Mouse (Mus musculus): ENCODE measurements around the gene Gm17949. TPM values are rescaled to one million over a fixed set of nuclear protein-coding genes. Genes with fewer than 3 reads are reported as not detected.

Gm17949 gene
- total RNA-seq, 1 experiment from 2014 or later, result not detected

DNA sequence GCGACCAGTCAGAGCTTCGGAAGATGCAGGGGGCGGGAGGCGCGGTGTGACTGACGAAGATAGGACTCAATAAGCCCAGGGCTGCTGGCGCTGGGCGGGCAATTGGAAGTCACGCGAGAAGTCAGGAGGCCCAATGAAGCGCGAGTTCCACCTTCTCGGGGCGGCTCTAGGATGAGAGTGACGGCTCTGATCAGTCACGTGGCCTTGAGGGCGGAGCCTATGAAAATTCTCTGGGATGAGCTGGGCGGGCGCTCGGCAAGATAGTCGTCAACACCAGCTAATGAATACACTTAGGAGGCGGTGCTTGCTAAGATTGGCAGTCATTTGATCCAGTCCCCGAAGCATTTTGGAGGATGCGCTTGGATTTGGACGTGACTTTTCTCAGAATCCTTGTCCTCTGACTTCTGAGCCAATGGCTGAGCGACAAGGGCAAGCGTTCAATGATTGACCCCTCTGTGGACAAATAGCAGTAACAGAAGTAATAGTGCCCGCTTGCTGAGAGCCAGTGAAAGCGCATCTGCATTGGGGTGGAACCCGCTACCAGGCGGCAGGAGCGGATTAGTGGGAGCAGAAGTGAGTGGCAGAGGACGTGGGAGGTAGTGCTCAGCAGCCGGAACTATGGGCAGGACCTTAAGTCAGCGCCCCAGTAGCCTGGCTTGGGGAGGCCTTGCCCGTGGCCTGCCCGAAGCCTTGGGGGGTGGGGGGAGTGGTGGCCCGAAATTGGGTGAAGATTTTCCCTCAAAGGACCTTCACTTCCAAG lies 20.6 kb downstream of the Gm17949 start:
- peak; percentile 85 for ATAC-seq (replicated peaks; ENCODE audit: low read depth, poor library complexity, severe bottlenecking)

DNA sequence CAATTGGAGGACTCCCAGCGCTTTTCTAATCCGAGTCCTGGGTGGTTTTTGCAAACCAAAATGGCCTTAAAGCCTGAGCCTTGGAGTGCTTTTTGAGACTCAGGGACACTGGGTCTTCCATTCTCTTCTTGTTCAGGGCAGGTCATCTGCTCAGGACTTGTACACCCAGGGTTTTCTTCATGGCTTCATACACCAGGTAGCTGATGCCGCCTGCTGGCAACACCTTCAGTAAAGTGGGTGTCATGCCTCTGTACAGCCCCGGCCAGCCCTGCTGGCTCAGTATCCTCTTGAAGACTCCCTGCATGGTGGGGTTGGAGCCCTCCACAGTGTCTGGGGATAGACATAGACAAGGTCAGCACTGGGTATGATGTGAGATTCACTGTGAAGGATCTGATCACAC lies 21.6 kb downstream of the Gm17949 start:
- ATAC-seq (replicated peaks; ENCODE audit: low read depth, poor library complexity, severe bottlenecking), result no peak

DNA sequence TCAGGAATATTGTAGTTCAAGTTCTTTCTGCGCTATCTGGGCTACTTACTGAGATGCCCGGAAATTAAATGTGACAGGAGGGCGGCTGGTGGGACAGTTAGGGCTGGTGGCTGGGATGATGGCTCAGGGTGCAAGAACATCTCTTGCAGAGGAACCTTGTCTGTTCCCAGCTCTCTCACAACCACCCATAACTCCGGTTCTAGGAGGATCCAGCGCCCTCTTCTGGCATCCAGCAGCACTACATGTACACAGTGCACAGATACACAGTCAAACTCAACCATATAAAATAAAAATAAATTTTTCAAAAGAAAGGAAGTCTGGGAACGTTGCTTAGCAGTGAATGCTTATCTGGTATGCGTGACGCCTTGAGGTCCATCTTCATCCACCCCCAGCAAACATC lies 27.7 kb downstream of the Gm17949 start:
- ATAC-seq (replicated peaks; ENCODE audit: low read depth, poor library complexity, severe bottlenecking), result peak; percentile 28

DNA sequence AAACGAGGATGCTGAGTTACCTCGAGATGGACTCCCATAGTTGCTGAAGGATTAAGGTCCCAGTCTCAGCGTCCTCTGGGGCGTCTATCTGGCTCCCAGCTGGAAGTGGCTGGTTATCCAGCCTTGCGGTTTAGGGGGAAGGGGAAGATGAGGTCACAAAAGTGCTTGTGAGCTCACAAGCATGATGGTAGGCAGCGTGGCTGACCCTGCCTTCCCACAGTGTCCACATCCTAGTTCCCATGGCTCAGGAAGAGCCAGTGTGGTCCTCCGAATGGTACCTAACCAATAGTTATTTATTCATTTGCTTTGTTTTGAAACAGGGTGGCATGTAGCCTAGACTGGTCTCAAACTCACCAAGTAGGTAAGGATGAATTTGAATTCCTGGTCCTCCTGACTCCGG lies 30.3 kb downstream of the Gm17949 start, which contains the start of gene Slc25a41:
Gene Slc25a41, minus strand, starts transcription at position 101 of the 400 bp plus-strand sequence.
- no peak for ATAC-seq (replicated peaks; ENCODE audit: low read depth, poor library complexity, severe bottlenecking)

DNA sequence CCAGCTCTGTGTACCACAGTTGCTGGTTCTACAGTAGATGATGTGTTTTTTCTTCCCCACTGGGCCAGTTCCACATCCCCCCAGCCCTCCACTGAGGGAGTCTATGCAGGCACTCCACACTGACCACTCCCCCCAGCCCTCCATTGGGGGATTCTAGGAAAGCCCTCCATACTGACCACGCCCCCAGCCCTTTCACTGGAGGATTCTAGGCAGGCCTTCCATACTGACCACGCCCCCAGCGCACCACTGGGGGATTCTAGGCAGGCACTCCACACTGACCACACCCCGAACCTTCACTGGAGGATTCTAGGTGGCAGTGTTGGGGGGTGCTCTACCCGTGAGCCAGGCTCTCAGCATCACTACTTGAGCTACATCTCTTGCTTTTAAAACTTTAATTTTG lies 36.1 kb downstream of the Gm17949 start:
- ATAC-seq (replicated peaks; ENCODE audit: low read depth, poor library complexity, severe bottlenecking), result 0 out of 2 replicates have a peak, but pooled peaks have one; percentile 12

DNA sequence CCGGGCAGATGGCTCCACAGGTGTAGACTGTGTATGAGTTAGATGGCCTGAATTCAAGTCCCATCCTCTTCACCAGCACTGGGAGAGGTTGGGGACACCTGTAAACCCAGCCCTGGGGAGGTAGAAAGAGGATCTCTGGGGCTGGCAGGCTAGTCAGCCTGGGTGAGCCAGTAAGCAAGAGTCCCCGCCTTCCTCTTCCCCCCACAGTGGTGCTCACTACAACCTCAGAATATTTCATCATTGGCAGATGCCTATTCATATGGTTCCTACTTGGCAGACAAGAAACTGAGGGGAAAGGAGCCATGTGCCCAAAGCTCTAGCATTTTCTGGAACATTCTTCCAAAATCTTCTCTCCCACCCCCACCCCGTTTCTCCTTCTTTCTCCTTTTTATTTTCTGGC lies 37.5 kb downstream of the Gm17949 start:
- ATAC-seq (replicated peaks; ENCODE audit: low read depth, poor library complexity, severe bottlenecking), result peak; percentile 41; the same call in 1 of the 2 replicates

DNA sequence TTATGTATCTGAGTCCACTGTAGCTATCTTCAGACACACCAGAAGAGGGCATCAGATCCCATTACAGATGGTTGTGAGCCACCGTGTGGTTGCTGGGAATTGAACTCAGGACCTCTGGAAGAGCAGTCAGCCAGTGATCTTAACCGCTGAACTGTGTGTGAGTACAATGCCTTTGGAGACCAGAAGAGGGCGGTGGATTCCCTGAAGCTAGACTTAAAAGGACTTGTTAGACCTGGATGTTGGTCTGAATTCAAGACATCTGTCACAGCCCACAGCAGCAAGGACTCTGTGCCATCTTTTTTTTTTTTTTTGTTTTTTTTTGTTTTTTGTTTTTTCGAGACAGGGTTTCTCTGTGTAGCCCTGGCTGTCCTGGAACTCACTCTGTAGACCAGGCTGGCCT lies 40.4 kb downstream of the Gm17949 start:
- peak; percentile 80 for ATAC-seq (replicated peaks; ENCODE audit: low read depth, poor library complexity, severe bottlenecking)

DNA sequence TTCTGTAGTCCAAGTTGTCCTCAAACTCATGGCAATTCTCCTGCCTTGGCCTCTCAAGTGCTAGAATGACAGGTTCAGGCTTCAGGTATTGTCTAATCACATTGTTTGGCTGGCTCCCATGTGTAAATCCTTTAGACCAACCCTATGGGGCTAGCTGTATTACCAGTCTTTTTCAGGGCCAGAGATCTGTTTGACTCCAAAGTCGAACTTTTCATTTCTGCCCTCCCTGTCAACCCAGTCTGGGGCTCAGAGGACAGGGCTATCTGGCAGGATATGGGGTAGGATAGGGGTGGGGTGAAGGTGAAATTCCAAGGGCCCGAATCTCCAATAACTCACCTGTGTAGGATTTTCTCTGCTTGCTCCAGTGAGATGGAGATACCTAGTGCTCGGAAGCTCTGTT lies 45.0 kb downstream of the Gm17949 start:
- ATAC-seq (replicated peaks; ENCODE audit: low read depth, poor library complexity, severe bottlenecking), result no peak

DNA sequence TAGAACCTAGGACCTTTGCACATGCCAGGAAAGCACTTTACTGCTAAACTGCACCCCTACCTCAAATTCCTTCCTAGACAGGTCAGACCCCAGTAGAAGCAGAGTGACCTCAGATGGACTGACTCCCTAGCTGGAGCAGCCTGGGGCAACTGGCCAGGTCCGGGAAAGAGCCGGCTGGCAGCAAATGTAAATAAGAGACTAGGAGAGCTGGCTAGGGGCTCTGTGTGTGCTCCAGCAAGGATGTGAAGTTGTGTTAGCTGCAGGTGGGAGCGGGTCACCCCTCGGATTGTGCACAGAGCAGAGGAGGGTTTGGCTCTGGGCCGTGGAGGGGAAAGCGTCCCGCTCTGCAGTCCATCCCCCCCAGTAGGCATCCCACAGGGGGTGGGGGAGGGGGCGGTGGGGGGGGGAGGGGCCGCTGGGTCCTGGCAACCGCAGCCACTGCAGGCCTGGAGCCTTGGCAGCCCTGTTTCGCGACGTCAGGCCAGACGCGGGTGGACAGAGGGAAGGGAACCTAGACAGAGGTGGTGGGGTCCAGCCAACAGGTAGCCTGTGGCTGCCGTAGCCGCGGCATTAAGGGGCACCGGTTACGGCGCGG lies 47.7 kb downstream of the Gm17949 start, which contains the start of gene Crb3:
Gene Crb3, plus strand, starts transcription at position 215 of the 595 bp plus-strand sequence.
- no peak for ATAC-seq (replicated peaks; ENCODE audit: low read depth, poor library complexity, severe bottlenecking)

DNA sequence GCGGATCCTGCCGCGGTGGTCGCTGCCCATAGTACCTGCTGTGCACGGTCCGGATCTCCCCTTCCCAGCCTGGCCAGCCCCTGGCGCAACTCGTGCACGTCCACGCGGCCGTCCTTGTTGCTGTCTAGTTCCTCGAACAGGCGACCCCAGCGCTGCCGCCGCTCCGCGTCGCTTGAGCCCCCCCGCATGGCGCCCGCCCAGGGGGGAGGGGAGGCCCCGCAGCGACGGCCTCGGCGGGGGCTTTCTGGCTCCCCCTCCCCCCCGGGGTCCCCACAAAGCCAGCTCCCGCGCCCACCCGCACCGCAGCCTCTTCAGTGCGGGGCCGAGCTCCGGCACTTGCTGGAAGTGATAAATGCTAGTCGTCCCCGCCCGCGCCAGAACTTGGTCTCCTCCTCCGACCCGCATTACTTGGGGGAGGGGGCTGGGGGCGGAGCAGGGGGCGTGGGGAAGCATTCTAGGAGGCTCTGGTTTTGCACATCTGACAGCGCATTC lies 48.3 kb downstream of the Gm17949 start, which contains the start of gene Slc25a23:
Gene Slc25a23, minus strand, starts transcription at position 378 of the 492 bp plus-strand sequence.
- ATAC-seq (replicated peaks; ENCODE audit: low read depth, poor library complexity, severe bottlenecking), result 0 out of 2 replicates have a peak, but pooled peaks have one; percentile 9

DNA sequence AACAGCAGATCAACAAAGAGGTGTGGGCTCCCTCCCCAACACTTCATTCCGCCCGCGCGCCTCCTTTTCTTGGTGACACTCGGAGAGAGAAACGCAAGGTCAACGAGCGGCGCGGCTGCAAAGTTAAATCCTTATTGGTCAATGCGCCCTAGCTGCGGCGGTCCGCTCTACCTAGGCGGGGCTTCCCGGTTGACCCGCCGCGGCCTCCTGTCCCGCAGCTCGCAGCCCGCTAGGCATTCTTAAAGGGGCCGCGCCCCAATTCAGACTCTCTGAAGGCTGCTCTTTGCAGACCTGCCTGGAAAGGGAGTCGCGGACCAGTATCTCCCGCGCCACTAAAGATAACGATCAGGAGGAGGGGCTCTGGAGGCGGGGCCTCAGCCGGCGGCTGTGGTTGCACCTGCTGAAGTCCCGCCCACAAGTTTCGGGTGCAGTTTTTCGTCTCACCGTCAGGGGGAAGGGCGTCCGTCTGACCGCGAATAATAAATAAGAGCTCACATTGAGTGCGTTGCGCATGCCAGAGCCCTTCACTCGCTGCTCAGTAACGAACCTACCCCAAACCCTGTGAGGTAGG lies 49.0 kb downstream of the Gm17949 start:
- ATAC-seq (replicated peaks; ENCODE audit: low read depth, poor library complexity, severe bottlenecking), result peak; percentile 82

DNA sequence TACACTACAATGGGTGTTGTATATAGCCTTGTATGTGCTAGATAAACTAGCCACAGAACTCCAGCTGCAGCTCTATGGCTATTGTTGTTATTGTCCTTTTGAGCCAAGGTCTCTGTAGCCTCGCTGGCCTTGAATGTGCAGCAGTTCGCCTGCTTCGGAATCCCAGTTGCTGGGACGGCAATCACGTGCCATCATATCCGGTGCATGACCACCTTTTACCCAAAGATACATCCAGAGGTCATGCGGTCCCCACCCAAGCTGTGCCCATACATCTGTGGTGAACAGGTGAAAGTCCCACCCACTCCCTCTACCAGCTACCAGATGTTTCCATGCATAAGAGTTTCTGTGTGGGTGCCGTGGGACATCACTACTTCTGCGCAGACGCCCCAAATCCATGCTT lies 49.8 kb downstream of the Gm17949 start:
- no peak for ATAC-seq (replicated peaks; ENCODE audit: low read depth, poor library complexity, severe bottlenecking)

DNA sequence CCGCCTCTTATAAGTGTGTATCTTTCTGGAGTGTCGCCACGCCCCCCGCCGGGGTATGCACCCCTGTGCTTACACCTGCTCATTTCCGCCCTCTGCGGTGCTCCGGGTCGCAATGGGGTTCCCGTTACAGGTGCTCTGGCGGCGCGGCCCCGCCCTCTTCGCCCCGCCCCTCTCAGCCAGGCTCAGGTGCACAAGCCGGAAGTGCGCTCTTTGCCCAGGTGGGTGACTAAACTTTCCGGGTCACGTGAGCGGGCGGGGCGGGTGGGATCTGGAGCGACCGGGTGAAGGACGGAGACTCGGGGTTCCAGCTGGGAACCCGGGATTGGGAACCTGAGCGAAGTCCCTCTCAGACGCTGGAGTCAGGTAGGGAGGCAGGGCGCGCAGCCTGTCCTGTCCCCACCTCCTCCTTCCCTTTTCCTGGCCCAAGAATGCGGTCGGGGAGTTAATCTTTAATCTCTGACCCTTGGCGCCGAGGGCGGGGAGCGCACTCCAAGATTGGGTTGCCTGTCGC lies 50.8 kb downstream of the Gm17949 start:
- no peak for ATAC-seq (replicated peaks; ENCODE audit: low read depth, poor library complexity, severe bottlenecking)

DNA sequence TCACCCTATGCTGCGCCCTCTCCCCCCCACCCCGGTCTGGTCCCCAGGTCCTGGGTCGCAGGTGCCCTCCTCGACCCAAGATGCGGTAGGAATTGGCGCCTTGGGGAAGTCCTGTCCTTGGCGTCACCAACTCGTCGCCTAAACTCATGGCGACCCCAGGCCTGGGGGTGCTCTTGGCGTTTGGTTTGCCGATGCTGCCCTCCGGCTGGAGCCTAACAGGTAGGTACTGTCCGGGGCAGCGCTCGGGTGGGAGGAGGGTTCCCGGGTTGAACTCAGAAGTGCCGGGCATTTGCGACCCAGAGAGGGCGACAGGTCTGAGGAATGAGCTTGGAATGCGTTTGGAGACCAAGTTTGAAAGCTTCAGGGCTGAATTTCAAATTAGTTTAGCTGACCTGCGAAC lies 51.3 kb downstream of the Gm17949 start:
- no peak for ATAC-seq (replicated peaks; ENCODE audit: low read depth, poor library complexity, severe bottlenecking)

DNA sequence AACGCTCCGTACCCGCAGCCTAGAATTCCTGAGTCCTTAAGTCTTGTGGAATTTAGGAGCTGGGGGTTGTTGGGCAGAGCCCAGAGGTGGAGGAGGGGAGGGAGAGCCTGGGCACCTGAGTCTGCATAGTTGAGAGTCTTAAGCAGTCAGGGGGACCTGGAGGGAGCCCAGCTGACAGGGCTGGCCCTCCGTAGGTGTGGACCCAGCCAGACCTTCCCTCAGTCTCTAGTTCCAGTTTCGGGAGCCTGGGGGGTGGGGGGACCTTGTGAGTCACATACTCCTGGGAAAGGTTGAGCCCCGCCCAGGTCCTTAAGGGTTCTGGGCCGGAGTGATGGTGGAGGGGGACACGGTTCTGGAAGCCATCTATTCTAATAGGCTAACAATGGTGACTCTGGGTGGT lies 51.8 kb downstream of the Gm17949 start:
- no peak for ATAC-seq (replicated peaks; ENCODE audit: low read depth, poor library complexity, severe bottlenecking)

DNA sequence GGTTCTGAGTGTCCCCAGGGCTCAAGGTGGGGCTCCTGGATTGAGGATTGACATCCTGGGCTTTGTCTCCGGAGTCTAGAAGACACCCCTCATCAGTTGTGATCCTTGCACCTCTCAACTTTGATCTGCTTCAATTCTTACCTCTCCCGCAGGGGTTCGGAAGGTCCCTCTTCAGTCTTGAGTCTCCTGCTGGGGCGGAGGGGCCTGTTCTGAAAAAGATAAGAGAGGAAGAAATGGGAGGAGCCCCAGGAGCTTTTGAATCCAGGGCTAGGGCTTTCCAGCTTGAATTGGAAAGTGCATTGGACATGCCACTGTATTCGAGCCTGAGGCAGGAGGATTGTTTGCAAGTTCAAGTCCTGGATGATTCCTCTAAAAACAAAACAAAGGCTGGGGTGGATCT lies 55.6 kb downstream of the Gm17949 start:
- ATAC-seq (replicated peaks; ENCODE audit: low read depth, poor library complexity, severe bottlenecking), result no peak

DNA sequence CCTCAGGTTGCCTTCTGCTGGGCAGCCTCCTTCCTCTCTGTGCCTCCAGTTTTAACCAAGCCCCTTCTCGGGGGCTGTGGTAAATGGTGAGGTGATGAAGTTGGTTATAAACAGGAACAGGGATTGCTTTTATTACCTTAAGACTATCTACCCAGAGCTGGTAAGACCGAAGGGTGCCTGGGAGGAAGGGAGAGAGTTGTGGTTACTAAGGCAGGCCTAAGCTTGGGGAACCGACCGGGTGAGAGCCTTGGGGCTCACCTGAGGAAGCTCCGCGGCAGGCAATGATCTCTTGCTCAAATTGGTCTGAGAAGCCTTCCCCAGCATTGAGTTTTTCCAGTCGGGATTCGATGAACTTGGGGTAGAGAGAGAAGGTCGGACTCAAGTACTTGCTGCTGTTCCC lies 59.0 kb downstream of the Gm17949 start:
- no peak for ATAC-seq (replicated peaks; ENCODE audit: low read depth, poor library complexity, severe bottlenecking)

DNA sequence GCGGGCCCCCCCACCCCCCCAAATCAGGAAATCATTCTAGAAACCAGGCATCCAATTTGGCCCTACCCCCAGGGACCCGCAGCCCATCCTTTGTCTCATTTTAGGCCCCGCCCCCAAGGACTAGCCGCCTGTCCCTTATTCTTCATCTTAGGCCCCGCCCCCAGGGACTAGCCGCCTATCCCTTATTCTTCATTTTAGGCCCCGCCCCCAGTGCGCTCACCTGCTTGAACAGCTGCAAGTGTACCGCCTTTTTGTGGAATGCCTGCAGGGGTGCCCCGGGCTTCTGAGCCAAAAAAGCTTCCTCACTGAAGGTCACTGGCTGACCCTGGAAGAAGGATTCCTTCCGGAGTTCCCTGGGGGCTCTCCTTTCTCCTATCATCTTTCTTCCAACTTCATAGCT lies 59.4 kb downstream of the Gm17949 start:
- ATAC-seq (replicated peaks; ENCODE audit: low read depth, poor library complexity, severe bottlenecking), result no peak
